Mouse (Mus musculus) right cerebral cortex, postnatal 10 days (tissue): ENCODE measurements at regions not wholly inside any gene's neighbourhood (a gene's known extent, or its start where the extent isn't known, plus 50 kb on each side); places are given as distances from the start of the nearest gene placed in this dataset.
"Not testable (repeated sequence)": the region's sequence is repeated elsewhere in the genome, so short reads cannot be mapped to it uniquely, and the experiment has no call there.

Experiments
- DNase-seq, 2 experiments: peaks; one replicate each; pipeline ENCODE4 v3.0.0; 2021; ENCODE audit warnings: low spot score in 2 of 2

- DNase-seq = peak; percentile 55 to 87
Observed at GRCm38 (mm10) chrX:50537122-50537784, 109.0 kb upstream of the Olfr1324 start.

GRCm38 (mm10) chrX:50504047-50504446, 75.7 kb upstream of the Olfr1324 start:
- no peak for DNase-seq

DNA sequence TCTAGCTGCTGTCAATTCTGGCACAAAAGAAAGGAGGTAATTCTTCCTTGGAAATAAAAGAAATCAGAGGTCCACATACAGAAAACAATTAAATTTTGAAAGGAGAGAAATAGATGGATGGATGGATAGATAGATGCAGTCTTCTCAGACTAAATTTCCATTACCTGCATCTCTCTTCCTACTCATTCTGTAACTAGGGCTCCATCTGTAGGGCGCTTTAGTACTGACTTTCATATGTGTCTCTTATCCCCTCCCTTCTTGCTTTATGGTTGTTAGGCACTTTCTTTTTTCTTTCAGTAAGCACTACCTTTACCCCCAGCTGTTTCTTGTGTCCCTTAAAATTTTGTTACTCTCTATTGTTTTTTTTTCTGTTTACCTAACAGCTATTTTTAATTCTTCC, 72.9 kb upstream of the Olfr1324 start:
- DNase-seq = peak in 1 of 2 experiments; percentile 17

DNA sequence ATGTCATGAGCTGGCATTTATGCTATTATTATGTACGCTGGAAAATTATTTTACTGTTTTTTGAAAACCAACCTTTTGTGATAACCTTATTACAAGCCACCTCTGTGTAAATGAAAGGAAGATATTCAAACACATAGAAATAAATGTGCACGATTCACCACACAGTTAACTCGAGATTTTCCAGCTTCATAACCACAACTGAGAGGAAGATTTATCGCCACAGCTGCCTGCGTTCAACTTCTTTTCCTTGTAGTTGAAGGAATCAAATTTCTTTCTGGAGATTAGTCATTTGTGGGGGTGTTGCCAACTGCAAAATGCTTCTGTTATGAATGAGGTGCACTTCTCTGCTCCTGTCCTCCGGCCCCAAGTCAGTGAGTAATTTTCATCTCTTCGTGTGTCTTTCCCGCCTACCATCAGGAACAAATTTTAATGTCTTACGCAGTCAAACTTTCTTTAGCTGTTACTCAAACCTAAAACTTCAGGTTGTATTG, 62.2 kb upstream of the Olfr1324 start:
- DNase-seq = not testable (repeated sequence)
